Mouse (Mus musculus) brain, embryonic 14.5 days (tissue): ENCODE data around the gene Tbxa2r.

Source experiments
- CTCF ChIP-seq: fragments of 200-500 bp; IDR thresholded peaks from 2 replicates; pipeline ENCODE4 v1.5.1; 2012; ENCODE audit warnings: inconsistent platforms, mild to moderate bottlenecking, moderate library complexity, borderline replicate concordance; ENCODE audit not compliant: insufficient read depth, insufficient read length; ENCODE audit errors: extremely low read depth
- POLR2A ChIP-seq: fragments of 200-500 bp; IDR thresholded peaks from 2 replicates; pipeline ENCODE4 v1.6.1; 2012; ENCODE audit warnings: mild to moderate bottlenecking, inconsistent platforms, borderline replicate concordance; ENCODE audit not compliant: poor library complexity, insufficient read depth, insufficient read length, severe bottlenecking; ENCODE audit errors: extremely low read depth

DNA sequence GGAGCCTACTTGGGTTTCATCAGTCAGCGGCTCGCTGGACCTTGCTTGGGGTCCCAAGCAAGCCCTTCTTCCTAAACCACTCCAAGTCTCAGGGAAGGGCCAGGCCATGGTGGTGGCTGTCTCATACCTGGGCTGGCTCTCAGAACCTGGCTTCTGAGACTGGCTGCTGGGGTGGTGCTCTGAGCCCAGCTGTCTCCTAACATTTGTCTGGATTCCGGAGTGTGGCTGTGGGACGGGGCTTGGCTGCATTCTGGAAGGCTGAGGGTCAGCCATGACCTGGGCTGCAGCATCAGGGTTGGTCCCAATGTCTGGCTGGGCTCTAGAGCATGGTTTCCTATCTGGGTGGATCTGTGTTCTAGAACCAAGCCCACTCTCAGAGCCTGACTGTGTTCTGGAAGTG is 8.0 kb downstream of the Tbxa2r start:
- TF ChIP-seq CTCF = no peak
- TF ChIP-seq POLR2A = no peak
